Mouse (Mus musculus): ENCODE measurements at regions not wholly inside any gene's neighbourhood (a gene's known extent, or its start where the extent isn't known, plus 50 kb on each side); places are given as distances from the start of the nearest gene placed in this dataset.

- TF ChIP-seq CTCF (IDR thresholded peaks at IDR 0.05; ENCODE audit: borderline replicate concordance, extremely low read depth, insufficient read depth, insufficient read length) (no peak), POLR2A (IDR thresholded peaks at IDR 0.05; ENCODE audit: borderline replicate concordance, extremely low read depth, insufficient read depth, insufficient read length, poor library complexity, severe bottlenecking) (no peak)
Measured at GRCm38 (mm10) chr11:24301201-24301600, 223.3 kb downstream of the Bcl11a start.

Measured in brain, embryonic 14.5 days (tissue).